Mouse (Mus musculus): ENCODE measurements at regions not wholly inside any gene's neighbourhood (a gene's known extent, or its start where the extent isn't known, plus 50 kb on each side); places are given as distances from the start of the nearest gene placed in this dataset.

DNA sequence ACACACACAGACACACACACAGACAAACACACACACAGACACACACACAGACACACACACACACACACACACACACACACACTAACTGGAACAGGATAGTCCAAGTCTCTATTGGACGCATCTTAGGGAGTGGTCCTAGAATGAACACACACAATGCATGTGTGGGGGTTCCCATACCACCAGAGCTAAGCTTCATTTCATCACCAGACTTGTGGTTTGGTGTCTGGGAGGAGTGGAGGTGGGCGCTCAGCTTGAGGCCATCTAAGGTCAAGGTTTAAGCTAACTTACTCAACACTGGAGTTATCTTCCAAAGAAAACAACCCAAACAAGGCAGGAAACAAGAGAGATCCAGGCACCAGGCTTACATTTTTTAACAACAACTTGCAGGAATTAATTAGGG, 147.9 kb upstream of the Rxfp2 start:
- no peak for TF ChIP-seq CTCF (IDR thresholded peaks at IDR 0.05; ENCODE audit: low read depth)
- no peak for TF ChIP-seq EP300 (IDR thresholded peaks at IDR 0.05; ENCODE audit: low read depth)

All from liver, embryonic 14.5 days (tissue).